Mouse (Mus musculus): ENCODE data around the gene Cd160.

The Cd160 gene

GRCm38 (mm10) chr3:96764528-96764927 lies 64.6 kb downstream of the Cd160 start:
- in situ Hi-C loops (cut with MboI, MseI): no loop called here

- in situ Hi-C loops (cut with MboI, MseI): no loop called here
Observed at GRCm38 (mm10) chr3:96759695-96760094, 69.5 kb downstream of the Cd160 start.

DNA sequence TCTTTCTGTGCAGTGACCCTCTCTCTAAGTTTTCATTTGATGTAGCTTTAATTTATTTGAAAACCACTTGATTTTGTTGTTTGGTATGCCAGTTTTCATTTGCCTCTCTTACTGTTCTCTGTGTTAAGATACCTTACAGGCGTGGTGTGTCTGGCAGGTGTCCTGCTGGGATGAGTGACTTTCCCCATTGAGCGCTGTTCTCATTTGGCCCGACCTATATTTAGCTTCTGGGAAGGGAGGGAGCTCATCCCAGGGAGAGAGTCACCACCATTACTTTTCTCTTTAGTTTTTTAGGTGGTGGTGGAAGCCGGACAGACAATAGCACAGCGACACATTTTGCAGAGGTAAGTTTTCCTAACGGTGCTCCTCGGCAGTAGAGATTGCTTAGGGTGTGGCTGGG lies 71.5 kb downstream of the Cd160 start:
- in situ Hi-C loops (cut with MboI, MseI): no loop called here

GRCm38 (mm10) chr3:96755935-96756334 lies 73.2 kb downstream of the Cd160 start:
- in situ Hi-C loops (cut with MboI, MseI): no loop called here
